Mouse (Mus musculus) C2C12 (cell line): ENCODE measurements around the gene Popdc3.

Experiments
- CEBPB ChIP-seq: IDR thresholded peaks from one replicate; pipeline ENCODE4 v1.6.1; 2011; ENCODE audit warnings: low read depth, mild to moderate bottlenecking, control low read depth, moderate library complexity
- CTCF ChIP-seq: IDR thresholded peaks from one replicate; pipeline ENCODE4 v1.5.1; 2011; ENCODE audit not compliant: control insufficient read depth, insufficient read depth, insufficient read length
- MAX ChIP-seq: IDR thresholded peaks from one replicate; pipeline ENCODE4 v1.6.1; 2011; ENCODE audit warnings: mild to moderate bottlenecking, control low read depth
- MYOD1 ChIP-seq: IDR thresholded peaks from one replicate; pipeline ENCODE4 v1.6.1; 2011; ENCODE audit warnings: low read depth; ENCODE audit not compliant: control insufficient read depth, insufficient read length
- USF1 ChIP-seq: IDR thresholded peaks from one replicate; pipeline ENCODE4 v1.6.1; 2011; ENCODE audit warnings: low read depth, mild to moderate bottlenecking, control low read depth, moderate library complexity

GRCm38 (mm10) chr10:45204582-45204981 lies 26.7 kb downstream of the Popdc3 start:
- TF ChIP-seq CTCF (no peak), USF1 (no peak), CEBPB (peak; percentile 95), MAX (no peak), MYOD1 (no peak)
